Mouse (Mus musculus) CH12.LX (cell line): Measurements from ENCODE around the gene Rgs3. TPM values are rescaled to one million over a fixed set of nuclear protein-coding genes. Genes with fewer than 3 reads are reported as not detected.

Experiments used
- DNase-seq: peaks from one replicate; pipeline ENCODE4 v3.0.0-alpha.2; 2013; ENCODE audit errors: extremely low read depth
- H3K27ac ChIP-seq: 2 replicates; pipeline ENCODE4 v1.5.1; 2012; ENCODE audit warnings: low read depth, mild to moderate bottlenecking, control low read depth, moderate library complexity; ENCODE audit not compliant: insufficient read depth
- H3K27me3 ChIP-seq: replicated peaks from 2 replicates; pipeline ENCODE3; 2012; ENCODE audit warnings: inconsistent platforms
- H3K36me3 ChIP-seq, 2 experiments: replicated peaks in 1 of 2; 2 replicates each; pipeline versions ENCODE3 to v1.6.1; 2012; ENCODE audit warnings: inconsistent platforms in 1 of 2, low read length in 1 of 2, mild to moderate bottlenecking in 1 of 2, mixed read lengths in 1 of 2, moderate library complexity in 1 of 2; ENCODE audit not compliant: control insufficient read depth in 1 of 2, insufficient read depth in 1 of 2
- H3K4me1 ChIP-seq, 2 experiments: 2 replicates each; pipeline ENCODE4 v1.6.1; 2012; ENCODE audit warnings: inconsistent platforms in 1 of 2, moderate library complexity in 1 of 2; ENCODE audit not compliant: insufficient read depth in 2 of 2, control insufficient read depth in 1 of 2
- H3K4me2 ChIP-seq: 2 replicates; pipeline ENCODE4 v1.6.1; 2012; ENCODE audit warnings: low read depth, mild to moderate bottlenecking, control low read depth; ENCODE audit not compliant: poor library complexity, insufficient read depth, severe bottlenecking
- H3K4me3 ChIP-seq, 3 experiments: fragments of 150-350 bp in 1 of 3; sonication (generic) in 1 of 3; replicated peaks in 1 of 3; 2 replicates each; pipeline versions ENCODE3 to v1.5.1; 2011 to 2012; ENCODE audit warnings: low read depth in 2 of 3, low read length in 2 of 3, mild to moderate bottlenecking in 2 of 3, moderate library complexity in 2 of 3, control low read depth in 1 of 3, improper control_type of control experiment in 1 of 3, inconsistent platforms in 1 of 3, mixed read lengths in 1 of 3; ENCODE audit not compliant: poor library complexity in 1 of 3
- H3K79me2 ChIP-seq: replicated peaks from 2 replicates; pipeline ENCODE4 v1.6.1; 2012; ENCODE audit warnings: mild to moderate bottlenecking, moderate library complexity; ENCODE audit not compliant: control insufficient read depth, poor library complexity, insufficient read depth, severe bottlenecking; ENCODE audit errors: extremely low read depth
- H3K9ac ChIP-seq: 2 replicates; pipeline ENCODE4 v1.6.1; 2012; ENCODE audit warnings: low read depth, mild to moderate bottlenecking, control low read depth, moderate library complexity; ENCODE audit not compliant: insufficient read depth
- H3K9me3 ChIP-seq: replicated peaks from 2 replicates; pipeline ENCODE3; 2012; ENCODE audit warnings: low read length, inconsistent platforms, mixed read lengths
- CHD1 ChIP-seq: IDR thresholded peaks from 2 replicates; pipeline ENCODE4 v1.6.1; 2012; ENCODE audit warnings: low read depth, low read length, improper control_type of control experiment, inconsistent platforms
- HCFC1 ChIP-seq: IDR thresholded peaks from 2 replicates; pipeline ENCODE4 v1.6.1; 2012; ENCODE audit warnings: low read depth, mild to moderate bottlenecking, inconsistent platforms, low read length, improper control_type of control experiment
- KAT2A ChIP-seq: IDR thresholded peaks from 2 replicates; pipeline ENCODE4 v1.6.1; 2012; ENCODE audit warnings: low read length, improper control_type of control experiment, inconsistent platforms; ENCODE audit not compliant: insufficient replicate concordance
- MAX ChIP-seq: IDR thresholded peaks from 2 replicates; pipeline ENCODE4 v1.6.1; 2011; ENCODE audit warnings: low read length, improper control_type of control experiment
- MEF2A ChIP-seq: IDR thresholded peaks from 2 replicates; pipeline ENCODE4 v1.6.1; 2014; ENCODE audit warnings: low read depth, mild to moderate bottlenecking, inconsistent platforms, low read length, improper control_type of control experiment, borderline replicate concordance
- USF2 ChIP-seq: conservative IDR thresholded peaks from 2 replicates; pipeline ENCODE4 v1.6.1; 2011; ENCODE audit warnings: low read depth, low read length, improper control_type of control experiment
- ZMIZ1 ChIP-seq: IDR thresholded peaks from 2 replicates; pipeline ENCODE4 v1.6.1; 2012; ENCODE audit warnings: low read depth, mild to moderate bottlenecking, inconsistent platforms, low read length, improper control_type of control experiment
- dilution Hi-C: fragments of 300-500 bp; cut with MboI; formaldehyde crosslinking; loops from 2 replicates; pipeline ENCODE4 v1.14.3; 2020; ENCODE audit warnings: low sequenced_read_pairs; ENCODE audit not compliant: extremely low pct_unique_long_range_greater_than_20kb, extremely low pct_ligation_motif_present
- in situ Hi-C: fragments of 300-500 bp; cut with MboI; formaldehyde crosslinking; loops from 3 replicates; pipeline ENCODE4 v1.14.3; 2019; ENCODE audit warnings: low sequenced_read_pairs, low pct_ligation_motif_present, low pct_unique_long_range_greater_than_20kb, mixed read lengths
- polyA plus RNA-seq: library from polyadenylated mRNA; unstranded; fragments of >175 nt; gene quantifications from 2 replicates; pipeline ENCODE4 v1.2.1, GENCODE M21; 2012; ENCODE audit warnings: low read depth; ENCODE audit not compliant: insufficient read length
- total RNA-seq, 2 experiments: library from RNA; depleted of rRNA; stranded (reverse); fragments of 300-350 nt in 1 of 2; fragments of >200 nt in 1 of 2; gene quantifications; 2 replicates each; pipeline ENCODE4 v1.2.3; 2012 to 2014

Gene Rgs3
- total and polyA plus RNA-seq, 3 experiments: 3.3 to 6.0 (median 3.5) TPM

GRCm38 (mm10) chr4:62634840-62635239 lies 75.2 kb downstream of the Rgs3 start:
- no peak overlapping the region for H3K27ac ChIP-seq
- dilution Hi-C loops: no loop called here
- no peak overlapping the region for H3K4me3 ChIP-seq

GRCm38 (mm10) chr4:62636047-62636446 lies 76.4 kb downstream of the Rgs3 start:
- Histone ChIP-seq H3K79me2 (no peaks in the 10 kb centered on the region), H3K27ac (no peak overlapping the region), H3K4me1 (peaks cover 11 to 26% of the 10 kb centered on the region in 2 experiments), H3K4me3 (no peak overlapping the region), H3K9me3 (no peaks in the 10 kb centered on the region), H3K9ac (no peak overlapping the region), H3K27me3 (peaks cover 2% of the 10 kb centered on the region)
- in situ Hi-C loops: no loop called here
- dilution Hi-C loops: no loop called here
- DNase-seq: no peak
- TF ChIP-seq CHD1 (no peak), USF2 (no peak)
- TF ChIP-seq, all 38 proteins: peak for 0
- no peak overlapping the region for H3K4me2 ChIP-seq
- no peaks in the 10 kb centered on the region for H3K36me3 ChIP-seq

More at GRCm38 (mm10) chr4:62634840-62635239, 75.2 kb downstream of the Rgs3 start:
- no peaks in the 10 kb centered on the region for H3K36me3 ChIP-seq
- no peak overlapping the region for H3K9ac ChIP-seq
- no peak for TF ChIP-seq HCFC1
- no peak for TF ChIP-seq MAX
- TF ChIP-seq KAT2A: no peak
- H3K79me2 ChIP-seq: no peaks in the 10 kb centered on the region
- in situ Hi-C loops: no loop called here
- DNase-seq: no peak
- no peak overlapping the region for H3K4me2 ChIP-seq
- H3K27me3 ChIP-seq: peaks cover 2% of the 10 kb centered on the region
- peaks cover 14 to 26% of the 10 kb centered on the region in 2 experiments for H3K4me1 ChIP-seq
- H3K9me3 ChIP-seq: no peaks in the 10 kb centered on the region

- H3K4me1 ChIP-seq: peaks cover 15 to 36% of the 10 kb centered on the region in 2 experiments
- no peak overlapping the region for H3K27ac ChIP-seq
- no peak overlapping the region for H3K4me3 ChIP-seq
- no peak overlapping the region for H3K4me2 ChIP-seq
- no peaks in the 10 kb centered on the region for H3K9me3 ChIP-seq
- H3K36me3 ChIP-seq: no peaks in the 10 kb centered on the region
- dilution Hi-C loops: no loop called here
- peaks cover 2% of the 10 kb centered on the region for H3K27me3 ChIP-seq
- no peak overlapping the region for H3K9ac ChIP-seq
- TF ChIP-seq MEF2A (no peak), ZMIZ1 (no peak), USF2 (no peak)
- DNase-seq: no peak
- no peaks in the 10 kb centered on the region for H3K79me2 ChIP-seq
- in situ Hi-C loops: no loop called here
Observed at GRCm38 (mm10) chr4:62637856-62638604, 78.4 kb downstream of the Rgs3 start.
